Mouse (Mus musculus): Measurements from ENCODE around the gene Tmem107.

Gene Tmem107

GRCm38 (mm10) chr11:69109032-69109900 is 38.7 kb downstream of the Tmem107 start:
- peak; percentile 54 for DNase-seq

DNA sequence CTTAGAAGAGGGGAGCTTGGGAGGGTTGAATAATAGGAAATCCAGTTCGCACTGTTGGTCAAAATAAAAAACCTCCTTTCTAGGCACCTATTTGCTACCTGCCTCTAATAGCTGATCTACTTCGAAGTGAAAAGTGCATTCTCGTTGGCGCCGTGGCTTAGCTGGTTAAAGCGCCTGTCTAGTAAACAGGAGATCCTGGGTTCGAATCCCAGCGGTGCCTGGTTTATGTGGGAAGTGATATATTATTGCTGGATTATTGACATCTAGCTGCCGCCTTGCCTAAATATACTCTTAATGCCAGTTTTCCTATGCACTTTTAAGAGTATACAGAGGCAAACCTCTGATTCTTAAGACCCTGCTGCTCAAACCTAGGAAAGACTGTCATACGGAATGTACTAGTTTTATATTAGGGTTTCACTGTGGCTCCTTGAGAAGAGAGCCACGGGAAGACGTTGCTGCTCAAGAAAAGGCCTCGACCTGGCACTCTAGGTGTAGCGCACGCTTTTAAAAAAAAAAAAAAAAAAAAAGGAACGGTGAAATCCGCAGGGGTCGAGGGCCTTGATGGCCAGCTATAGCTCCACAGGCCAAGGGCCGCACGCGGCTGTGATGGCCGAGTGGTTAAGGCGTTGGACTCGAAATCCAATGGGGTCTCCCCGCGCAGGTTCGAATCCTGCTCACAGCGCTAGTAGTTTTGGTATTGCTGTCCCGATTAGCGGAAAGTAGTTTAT is 39.9 kb downstream of the Tmem107 start:
- DNase-seq, result peak; percentile 83

GRCm38 (mm10) chr11:69111051-69111810 is 40.6 kb downstream of the Tmem107 start:
- no peak for DNase-seq

- DNase-seq, result no peak
These were observed 41.3 kb downstream of the Tmem107 start for GRCm38 (mm10) chr11:69111865-69112264.

GRCm38 (mm10) chr11:69114018-69114417 is 43.4 kb downstream of the Tmem107 start:
- peak; percentile 8 for DNase-seq

- no peak for DNase-seq
These were observed 44.0 kb downstream of the Tmem107 start for GRCm38 (mm10) chr11:69114621-69115020.

GRCm38 (mm10) chr11:69116843-69117242 is 46.2 kb downstream of the Tmem107 start:
- peak; percentile 31 for DNase-seq

GRCm38 (mm10) chr11:69117737-69118695 is 47.4 kb downstream of the Tmem107 start:
- peak; percentile 73 for DNase-seq

- DNase-seq, result peak; percentile 85
These were observed 48.2 kb downstream of the Tmem107 start for GRCm38 (mm10) chr11:69118765-69119164.

DNA sequence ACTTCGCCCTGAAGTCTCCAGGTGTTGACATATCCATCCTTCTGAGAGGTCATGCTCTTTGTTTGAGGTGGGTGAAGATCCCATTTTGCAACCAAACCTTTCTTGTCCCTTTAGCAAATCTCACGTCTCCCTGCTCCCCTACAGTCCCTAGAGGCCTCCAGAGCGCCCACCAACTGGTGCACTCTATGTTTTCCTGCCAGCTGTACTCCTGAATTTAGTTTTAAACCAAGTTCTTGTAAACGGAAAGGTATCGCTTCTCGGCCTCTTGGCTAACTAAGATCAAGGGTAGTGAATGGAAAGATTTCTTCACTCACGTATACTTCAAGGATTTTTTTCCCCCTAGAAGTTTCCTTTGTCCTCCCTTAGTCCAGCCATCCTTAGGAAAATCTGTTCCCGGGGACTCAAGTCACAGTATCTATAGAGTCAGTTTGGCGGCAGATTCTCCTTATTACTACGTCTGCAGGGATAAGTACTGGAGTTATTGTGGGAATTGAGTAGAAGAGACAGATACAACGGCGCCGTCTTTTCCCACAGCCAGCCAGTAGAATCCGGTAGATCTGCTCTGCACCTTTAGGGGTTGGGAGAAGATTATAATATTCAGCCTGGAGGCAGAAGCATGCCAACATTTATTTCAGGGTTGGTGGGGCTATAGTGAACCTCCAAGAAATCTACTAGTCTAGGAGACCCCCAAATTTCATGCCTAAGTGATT is 49.0 kb downstream of the Tmem107 start:
- DNase-seq, result no peak

DNA sequence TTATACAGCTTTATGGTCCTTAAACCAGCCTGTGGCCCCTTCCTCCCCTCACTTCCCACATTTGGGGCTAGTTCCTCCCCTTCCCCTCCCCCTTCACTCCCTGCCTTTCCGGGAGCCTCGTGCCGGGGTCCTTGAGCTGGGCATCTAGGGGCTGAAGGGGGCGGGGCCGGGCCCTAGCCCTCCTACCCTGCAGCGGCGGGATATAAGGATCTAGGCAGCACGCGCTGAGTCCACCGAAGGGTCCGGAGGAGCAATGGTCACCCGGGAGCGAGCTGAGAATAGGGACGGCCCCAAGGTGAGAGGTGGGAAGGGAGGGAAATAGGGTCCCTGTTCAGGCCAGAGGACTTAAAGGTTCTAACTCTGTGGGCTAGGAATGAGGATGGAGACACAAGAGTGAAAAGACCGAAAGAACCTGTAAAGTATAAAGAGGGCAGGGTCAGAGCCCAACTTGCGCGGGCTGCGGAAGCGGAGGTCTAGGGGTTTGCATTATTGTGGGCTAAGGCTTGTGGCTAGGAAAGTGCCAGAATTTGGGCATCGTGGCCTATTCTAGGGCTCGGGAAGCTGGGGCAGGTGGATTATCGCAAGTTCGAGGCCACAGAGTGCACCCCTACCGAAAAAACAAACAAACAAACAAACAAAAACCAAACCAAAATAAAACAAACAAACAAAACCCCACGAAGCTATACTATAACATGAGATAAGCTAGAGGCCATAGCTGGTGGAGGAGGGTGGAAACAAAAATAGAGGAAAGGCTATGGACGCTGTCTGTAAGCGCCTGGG is 49.8 kb downstream of the Tmem107 start, which contains the start of gene Hes7:
Gene Hes7, plus strand, starts transcription at position 184 of the 780 bp plus-strand sequence.
- peak; percentile 69 for DNase-seq

DNA sequence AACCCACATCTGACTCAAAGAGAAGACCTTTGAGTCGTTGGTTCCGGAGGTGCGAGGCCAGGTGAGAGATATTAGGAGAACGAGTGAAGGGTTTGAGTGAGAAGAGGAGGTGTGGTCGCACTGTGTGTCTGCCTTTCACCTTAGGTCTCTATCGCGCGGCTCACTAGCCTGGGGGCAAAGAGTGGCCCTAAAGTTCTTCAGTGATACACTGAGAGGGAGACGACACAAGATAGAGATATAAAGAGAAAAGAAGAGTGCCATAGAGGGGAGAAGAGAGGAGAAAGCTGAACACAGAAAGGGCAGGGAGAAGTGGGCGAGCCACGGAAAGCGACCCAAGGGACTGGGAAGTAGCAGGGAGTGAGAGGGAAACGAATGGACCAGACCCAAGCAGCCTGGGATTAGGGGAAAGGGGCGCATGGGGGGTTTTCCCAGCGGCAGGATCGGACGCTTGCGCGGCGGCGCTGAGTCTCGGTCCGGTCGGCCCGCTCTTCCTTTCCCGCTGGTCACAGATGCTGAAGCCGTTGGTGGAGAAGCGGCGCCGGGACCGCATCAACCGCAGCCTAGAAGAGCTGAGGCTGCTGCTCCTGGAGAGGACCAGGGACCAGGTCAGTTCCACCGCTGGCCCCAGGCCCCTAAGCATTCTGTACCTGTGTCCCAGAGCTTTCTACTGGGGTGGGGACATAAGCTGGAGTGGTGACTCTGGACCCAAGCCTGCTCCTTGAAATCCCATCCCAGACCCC is 50.6 kb downstream of the Tmem107 start:
- DNase-seq, result no peak

- peak; percentile 66 for DNase-seq
These were observed 51.2 kb downstream of the Tmem107 start for GRCm38 (mm10) chr11:69121741-69122335.

DNA sequence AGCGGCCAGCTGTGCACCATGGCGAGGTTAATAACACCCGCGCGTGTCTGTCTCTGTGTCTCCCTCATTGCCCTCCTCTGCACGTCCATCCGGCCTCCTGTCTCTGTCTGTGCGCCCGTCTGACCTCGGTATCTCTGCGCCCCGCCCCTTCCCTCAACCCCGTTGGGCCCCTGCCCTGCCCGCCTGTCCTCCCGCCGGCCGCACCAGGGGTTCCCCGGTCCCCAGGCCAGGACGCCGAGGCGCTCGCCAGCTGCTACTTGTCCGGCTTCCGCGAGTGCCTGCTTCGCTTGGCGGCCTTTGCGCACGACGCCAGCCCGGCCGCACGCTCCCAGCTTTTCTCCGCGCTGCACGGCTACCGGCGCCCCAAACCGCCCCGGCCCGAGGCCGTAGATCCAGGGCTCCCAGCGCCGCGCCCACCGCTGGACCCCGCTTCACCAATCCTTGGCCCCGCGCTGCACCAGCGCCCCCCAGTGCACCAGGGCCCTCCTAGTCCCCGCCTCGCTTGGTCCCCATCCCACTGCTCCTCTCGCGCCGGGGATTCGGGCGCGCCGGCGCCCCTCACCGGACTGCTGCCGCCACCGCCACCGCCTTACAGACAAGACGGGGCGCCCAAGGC is 51.8 kb downstream of the Tmem107 start, which contains the start of gene 9130213A22Rik:
Gene 9130213A22Rik, minus strand, starts transcription at position 254 of the 616 bp plus-strand sequence.
- DNase-seq, result peak; percentile 85

Data from cerebellum, adult 11-12 months (tissue).